8 mouse cellular contexts compared by ENCODE assay signal in the genomic region with DNA sequence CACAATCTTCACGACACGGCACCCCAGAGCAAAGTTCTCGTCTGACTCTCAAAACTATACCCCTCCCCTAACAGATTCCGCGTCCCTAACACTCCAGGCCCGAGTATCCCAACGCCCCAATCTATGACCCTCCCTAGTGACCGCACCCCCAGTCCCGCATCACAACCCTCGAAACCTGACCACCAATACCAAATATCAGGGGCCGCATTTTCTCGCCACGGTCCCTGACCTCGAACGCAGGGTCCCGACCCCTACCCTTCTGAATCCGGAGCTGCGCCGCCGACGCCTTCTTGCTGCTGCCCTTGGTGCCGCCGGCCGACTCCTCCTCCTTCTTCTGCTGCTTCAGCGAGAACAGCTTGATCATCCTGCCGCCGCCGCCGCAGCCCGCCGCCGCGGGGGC. TPM values are rescaled to one million over a fixed set of nuclear protein-coding genes. Genes with fewer than 3 reads are reported as not detected.
DNase-seq lines count a peak whose midpoint lies in the region; ATAC-seq lines count a peak whose summit lies in the region.

No protein-coding gene starts in this region.

- H3K4me1 ChIP-seq in megakaryocyte, embryonic 14.5 days: peaks cover 84% of the 10 kb centered on the region
- H3K4me1 ChIP-seq in forebrain, embryonic 15.5 days: peaks cover 50% of the 10 kb centered on the region

- H3K9ac ChIP-seq in forebrain, embryonic 15.5 days (replicated peaks): peak overlapping the region; percentile 99

- under 1% methylated on average over 32 of the region's 33 CpGs for WGBS in forebrain, embryonic 15.5 days
- 0% methylated on average over 29 of the region's 33 CpGs for WGBS in macrophage (ENCODE audit: missing documents)

- H3K79me2 ChIP-seq in macrophage (ENCODE audit: inconsistent target): peaks cover 47% of the 10 kb centered on the region

- ATAC-seq in cerebellum, adult (ENCODE audit: insufficient number of reproducible peaks, low FRiP score, low TSS enrichment): no peak
- ATAC-seq in megakaryocyte, adult 5-6 weeks (ENCODE audit: poor library complexity, severe bottlenecking): no peak
- ATAC-seq in forebrain, embryonic 15.5 days (replicated peaks): peak; percentile 1; the same call in 1 of the 2 replicates

- peaks cover 2% of the 10 kb centered on the region for H3K27me3 ChIP-seq in megakaryocyte, embryonic 14.5 days (replicated peaks)
- peaks cover 8% of the 10 kb centered on the region for H3K27me3 ChIP-seq in forebrain, embryonic 15.5 days

- H3K4me2 ChIP-seq in forebrain, embryonic 15.5 days (replicated peaks): peak overlapping the region; percentile 78

- peaks cover 41% of the 10 kb centered on the region for H3K36me3 ChIP-seq in megakaryocyte, embryonic 14.5 days (replicated peaks; ENCODE audit: low read length)
- peaks cover 25% of the 10 kb centered on the region for H3K36me3 ChIP-seq in forebrain, embryonic 15.5 days
- H3K36me3 ChIP-seq in macrophage (ENCODE audit: inconsistent target): peaks cover 16% of the 10 kb centered on the region; the same call in 1 of the 2 replicates

- no peaks in the 10 kb centered on the region for H3K9me3 ChIP-seq in megakaryocyte, embryonic 14.5 days
- no peaks in the 10 kb centered on the region for H3K9me3 ChIP-seq in forebrain, embryonic 15.5 days

- H3K27ac ChIP-seq in forebrain, embryonic 15.5 days (replicated peaks): peak overlapping the region; percentile 100
- H3K27ac ChIP-seq in macrophage: peak overlapping the region; percentile 60

- peak overlapping the region; percentile 98 for H3K4me3 ChIP-seq in megakaryocyte, embryonic 14.5 days (replicated peaks)
- peak overlapping the region; percentile 90 for H3K4me3 ChIP-seq in forebrain, embryonic 15.5 days
- peak overlapping the region; percentile 85 for H3K4me3 ChIP-seq in macrophage (ENCODE audit: inconsistent target)

- DNase-seq in cerebellum, adult 9-10 months: peak; percentile 74
- no peak for DNase-seq in gastrocnemius, postnatal 4 days (ENCODE audit: low spot score in 2 of 2)
- no peak for DNase-seq in adrenal gland, postnatal 36 days

RNA-seq across cellular contexts. Expression of gene Ube2m, which starts 0.7 kb away (rescaled TPM):
- 283 and 366 TPM in 2 replicates for polyA plus RNA-seq in megakaryocyte, embryonic 14.5 days (2012; ENCODE audit: insufficient read depth, low replicate concordance)
- total RNA-seq in megakaryocyte, adult 5-6 weeks (2015): 92.1 and 97.9 TPM in 2 replicates
- 86.1 and 101 TPM in 2 replicates for total RNA-seq in megakaryocyte, adult 5-6 weeks (2017)
- polyA plus RNA-seq in forebrain, embryonic 15.5 days (2015; fragmentation: Nextera tagmentation; extraction: Ambion mirVana): 118 and 131 TPM in 2 replicates
- total RNA-seq in macrophage (2018; cell fraction: chromatin; rRNA removed): 100 to 1,000 TPM in 11 of 26 experiments, 10 to 100 TPM in 15; 38.9 to 176 (median 83.5) TPM
- 100 to 1,000 TPM; 106 to 188 (median 131) TPM for total RNA-seq in macrophage (2018; cell fraction: cytosol; rRNA removed)
- 100 to 1,000 TPM in 11 of 26 experiments, 10 to 100 TPM in 15; 40.5 to 157 (median 90.5) TPM for total RNA-seq in macrophage (2018; cell fraction: nucleus; rRNA removed)
- polyA plus RNA-seq in macrophage (2018): 132 to 209 TPM (median 195 TPM) in 3 replicates
- total RNA-seq in gastrocnemius, postnatal 4 days (2021): 100 to 1,000 TPM; 163 to 175 TPM
- 100 to 1,000 TPM; 173 to 178 TPM for total RNA-seq in adrenal gland, postnatal 36 days (2021)

RNA-seq across cellular contexts. Expression of gene Chmp2a, which starts 2.8 kb away (rescaled TPM):
- 404 and 592 TPM in 2 replicates for polyA plus RNA-seq in megakaryocyte, embryonic 14.5 days (2012; ENCODE audit: insufficient read depth, low replicate concordance)
- 239 and 269 TPM in 2 replicates for total RNA-seq in megakaryocyte, adult 5-6 weeks (2015)
- total RNA-seq in megakaryocyte, adult 5-6 weeks (2017): 272 and 348 TPM in 2 replicates
- polyA plus RNA-seq in forebrain, embryonic 15.5 days (2015; fragmentation: Nextera tagmentation; extraction: Ambion mirVana): 180 and 184 TPM in 2 replicates
- 10 to 100 TPM; 40.0 to 77.2 (median 51.7) TPM for total RNA-seq in macrophage (2018; cell fraction: chromatin; rRNA removed)
- 100 to 1,000 TPM; 178 to 275 (median 205) TPM for total RNA-seq in macrophage (2018; cell fraction: cytosol; rRNA removed)
- 100 to 1,000 TPM in 4 of 26 experiments, 10 to 100 TPM in 22; 62.8 to 112 (median 86.2) TPM for total RNA-seq in macrophage (2018; cell fraction: nucleus; rRNA removed)
- 186 to 358 TPM (median 214 TPM) in 3 replicates for polyA plus RNA-seq in macrophage (2018)
- total RNA-seq in gastrocnemius, postnatal 4 days (2021): 100 to 1,000 TPM; 135 to 143 TPM
- total RNA-seq in adrenal gland, postnatal 36 days (2021): 100 to 1,000 TPM; 178 to 225 TPM

RNA-seq across cellular contexts. Expression of gene Mzf1, which starts 17.2 kb away (rescaled TPM):
- polyA plus RNA-seq in megakaryocyte, embryonic 14.5 days (2012; ENCODE audit: insufficient read depth, low replicate concordance): 1.6 and 6.1 TPM in 2 replicates
- 0.16 and 0.52 TPM in 2 replicates for total RNA-seq in megakaryocyte, adult 5-6 weeks (2015)
- total RNA-seq in megakaryocyte, adult 5-6 weeks (2017): 0.29 and 0.45 TPM in 2 replicates
- 7.9 and 8.7 TPM in 2 replicates for polyA plus RNA-seq in forebrain, embryonic 15.5 days (2015; fragmentation: Nextera tagmentation; extraction: Ambion mirVana)
- total RNA-seq in macrophage (2018; cell fraction: chromatin; rRNA removed): 1 to 10 TPM in 16 of 26 experiments, under 1 TPM in 9, not detected in 1; 0.18 to 7.0 (median 1.9) TPM
- total RNA-seq in macrophage (2018; cell fraction: cytosol; rRNA removed): under 1 TPM; 0.08 to 0.71 (median 0.26) TPM
- 1 to 10 TPM in 14 of 26 experiments, under 1 TPM in 11, not detected in 1; 0.21 to 7.7 (median 1.3) TPM for total RNA-seq in macrophage (2018; cell fraction: nucleus; rRNA removed)
- 0.28 to 0.98 TPM (median 0.39 TPM) in 3 replicates for polyA plus RNA-seq in macrophage (2018)
- 1 to 10 TPM; 1.6 to 1.8 TPM for total RNA-seq in gastrocnemius, postnatal 4 days (2021)
- total RNA-seq in adrenal gland, postnatal 36 days (2021): 1 to 10 TPM; 1.8 to 2.9 TPM

RNA-seq across cellular contexts. Expression of gene Zbtb45, which starts 27.5 kb away (rescaled TPM):
- polyA plus RNA-seq in megakaryocyte, embryonic 14.5 days (2012; ENCODE audit: insufficient read depth, low replicate concordance): 52.8 and 179 TPM in 2 replicates
- total RNA-seq in megakaryocyte, adult 5-6 weeks (2015): 7.4 and 11.0 TPM in 2 replicates
- total RNA-seq in megakaryocyte, adult 5-6 weeks (2017): 6.6 and 9.5 TPM in 2 replicates
- 40.4 and 44.2 TPM in 2 replicates for polyA plus RNA-seq in forebrain, embryonic 15.5 days (2015; fragmentation: Nextera tagmentation; extraction: Ambion mirVana)
- 10 to 100 TPM in 3 of 26 experiments, 1 to 10 TPM in 21, under 1 TPM in 2; 0.43 to 13.6 (median 4.0) TPM for total RNA-seq in macrophage (2018; cell fraction: chromatin; rRNA removed)
- 10 to 100 TPM in 14 of 26 experiments, 1 to 10 TPM in 12; 2.3 to 14.9 (median 10.7) TPM for total RNA-seq in macrophage (2018; cell fraction: cytosol; rRNA removed)
- 10 to 100 TPM in 7 of 26 experiments, 1 to 10 TPM in 19; 1.3 to 16.1 (median 5.9) TPM for total RNA-seq in macrophage (2018; cell fraction: nucleus; rRNA removed)
- polyA plus RNA-seq in macrophage (2018): 7.4 to 11.7 TPM (median 11.4 TPM) in 3 replicates
- total RNA-seq in gastrocnemius, postnatal 4 days (2021): 10 to 100 TPM; 10.4 to 13.5 TPM
- total RNA-seq in adrenal gland, postnatal 36 days (2021): 10 to 100 TPM; 11.7 to 13.6 TPM

RNA-seq across cellular contexts. Expression of gene Trim28, which starts 38.5 kb away (rescaled TPM):
- polyA plus RNA-seq in megakaryocyte, embryonic 14.5 days (2012; ENCODE audit: insufficient read depth, low replicate concordance): 55.5 and 236 TPM in 2 replicates
- 137 and 186 TPM in 2 replicates for total RNA-seq in megakaryocyte, adult 5-6 weeks (2015)
- total RNA-seq in megakaryocyte, adult 5-6 weeks (2017): 207 and 222 TPM in 2 replicates
- polyA plus RNA-seq in forebrain, embryonic 15.5 days (2015; fragmentation: Nextera tagmentation; extraction: Ambion mirVana): 252 and 278 TPM in 2 replicates
- 100 to 1,000 TPM in 14 of 26 experiments, 10 to 100 TPM in 12; 31.4 to 187 (median 105) TPM for total RNA-seq in macrophage (2018; cell fraction: chromatin; rRNA removed)
- 100 to 1,000 TPM in 5 of 26 experiments, 10 to 100 TPM in 21; 51.8 to 113 (median 87.9) TPM for total RNA-seq in macrophage (2018; cell fraction: cytosol; rRNA removed)
- 100 to 1,000 TPM in 7 of 26 experiments, 10 to 100 TPM in 19; 44.5 to 211 (median 78.7) TPM for total RNA-seq in macrophage (2018; cell fraction: nucleus; rRNA removed)
- 64.2 to 120 TPM (median 85.7 TPM) in 3 replicates for polyA plus RNA-seq in macrophage (2018)
- 100 to 1,000 TPM; 232 to 252 TPM for total RNA-seq in gastrocnemius, postnatal 4 days (2021)
- 100 to 1,000 TPM; 221 to 229 TPM for total RNA-seq in adrenal gland, postnatal 36 days (2021)
